Mouse (Mus musculus) midbrain, embryonic 11.5 days (tissue): ENCODE measurements at regions not wholly inside any gene's neighbourhood (a gene's known extent, or its start where the extent isn't known, plus 50 kb on each side); places are given as distances from the start of the nearest gene placed in this dataset.
A peak's percentile ranks its signal among the peaks of the same experiment; 100 is the strongest.

Experiments used
- ATAC-seq: fragments of 200-750 bp; cut with Nextera tagmentation; 2 replicates; pipeline ENCODE4 v1.8.0; 2017; ENCODE audit warnings: moderate TSS enrichment, moderate library complexity; ENCODE audit not compliant: low FRiP score
- DNase-seq: peaks from one replicate; pipeline ENCODE4 v3.0.0; 2015; ENCODE audit warnings: low spot score; ENCODE audit errors: missing footprints
- H3K27ac ChIP-seq: fragments of 300-500 bp; sonication (generic); 2 replicates; pipeline ENCODE4 v1.5.1; 2014; ENCODE audit warnings: low read depth, low read length
- H3K27me3 ChIP-seq: fragments of 300-500 bp; sonication (generic); 2 replicates; pipeline ENCODE4 v1.6.1; 2014; ENCODE audit warnings: mild to moderate bottlenecking, low read length, moderate library complexity, mixed read lengths; ENCODE audit not compliant: control insufficient read depth, insufficient read depth
- H3K36me3 ChIP-seq: fragments of 300-500 bp; sonication (generic); 2 replicates; pipeline ENCODE4 v1.6.1; 2014; ENCODE audit warnings: mild to moderate bottlenecking, low read length, moderate library complexity, mixed read lengths; ENCODE audit not compliant: control insufficient read depth, insufficient read depth
- H3K4me1 ChIP-seq: fragments of 300-500 bp; sonication (generic); 2 replicates; pipeline ENCODE4 v1.6.1; 2014; ENCODE audit warnings: low read length; ENCODE audit not compliant: control insufficient read depth, insufficient read depth
- H3K4me2 ChIP-seq: fragments of 300-500 bp; sonication (generic); 2 replicates; pipeline ENCODE4 v1.6.1; 2014; ENCODE audit warnings: mild to moderate bottlenecking, moderate library complexity
- H3K4me3 ChIP-seq: fragments of 300-500 bp; sonication (generic); 2 replicates; pipeline ENCODE4 v1.5.1; 2014; ENCODE audit warnings: low read depth, low read length
- H3K9ac ChIP-seq: fragments of 300-500 bp; sonication (generic); 2 replicates; pipeline ENCODE4 v1.6.1; 2014; ENCODE audit warnings: low read length
- H3K9me3 ChIP-seq: fragments of 300-500 bp; sonication (generic); 2 replicates; pipeline ENCODE4 v1.6.1; 2016; ENCODE audit warnings: low read length; ENCODE audit not compliant: control insufficient read depth
- WGBS: fragments of 180-500 bp; shearing (Covaris S2); extraction: QIAGEN DNeasy Blood & Tissue Kit; methylation state at CpG from one replicate; pipeline ENCODE4 v1.1.7; 2014; 5-methylcytosine and 5-hydroxymethylcytosine counted together

GRCm38 (mm10) chr5:46431644-46432367 is 574.4 kb upstream of the Lcorl start:
- Histone ChIP-seq H3K9ac (no peak overlapping the region), H3K4me1 (peaks cover 4% of the 10 kb centered on the region; the same call in 1 of the 2 replicates), H3K9me3 (no peaks in the 10 kb centered on the region), H3K27ac (no peak overlapping the region), H3K4me3 (no peak overlapping the region), H3K36me3 (no peaks in the 10 kb centered on the region), H3K4me2 (no peak overlapping the region), H3K27me3 (no peaks in the 10 kb centered on the region)
- 59% methylated on average over 3 of the region's 3 CpGs for WGBS
- DNase-seq (no peak), ATAC-seq (peak; percentile 57; the same call in 1 of the 2 replicates)

GRCm38 (mm10) chr5:46422738-46423137 is 565.3 kb upstream of the Lcorl start:
- Histone ChIP-seq H3K4me2 (no peak overlapping the region), H3K9me3 (no peaks in the 10 kb centered on the region), H3K4me3 (no peak overlapping the region), H3K9ac (no peak overlapping the region), H3K27me3 (no peaks in the 10 kb centered on the region), H3K4me1 (no peaks in the 10 kb centered on the region), H3K27ac (no peak overlapping the region), H3K36me3 (no peaks in the 10 kb centered on the region)
- 60% methylated on average over 3 of the region's 3 CpGs for WGBS
- ATAC-seq (no peak), DNase-seq (no peak)

GRCm38 (mm10) chr5:46406969-46407368 is 549.6 kb upstream of the Lcorl start:
- ATAC-seq (no peak), DNase-seq (no peak)
- Histone ChIP-seq H3K36me3 (no peaks in the 10 kb centered on the region), H3K4me1 (no peaks in the 10 kb centered on the region), H3K4me2 (no peak overlapping the region), H3K9ac (no peak overlapping the region), H3K9me3 (no peaks in the 10 kb centered on the region), H3K4me3 (no peak overlapping the region), H3K27me3 (no peaks in the 10 kb centered on the region), H3K27ac (no peak overlapping the region)
- WGBS: 70% methylated on average over 2 of the region's 2 CpGs

DNA sequence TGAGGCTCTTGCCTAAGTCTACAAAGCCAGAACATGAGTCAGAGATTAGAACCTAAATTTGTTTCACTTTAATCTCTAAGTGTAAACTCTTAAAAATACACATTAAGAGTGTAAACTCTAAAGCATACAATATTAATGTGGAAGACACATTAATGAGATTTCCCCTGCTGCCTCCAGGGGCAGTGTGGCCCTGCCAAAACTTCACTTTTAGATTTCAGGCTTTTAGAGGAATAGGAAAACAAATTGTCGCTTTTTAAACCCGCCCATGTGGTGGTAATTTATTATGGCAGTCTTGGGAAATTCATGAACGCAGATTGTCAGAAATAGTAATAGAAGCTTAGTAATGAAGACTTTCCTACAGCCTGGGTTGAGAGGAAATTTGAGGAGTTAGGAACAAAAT is 549.0 kb upstream of the Lcorl start:
- H3K9ac ChIP-seq: no peak overlapping the region
- H3K27me3 ChIP-seq: no peaks in the 10 kb centered on the region
- H3K27ac ChIP-seq: no peak overlapping the region
- DNase-seq (no peak), ATAC-seq (no peak)
- 62% methylated on average over 3 of the region's 3 CpGs for WGBS
- H3K4me2 ChIP-seq: no peak overlapping the region
- no peaks in the 10 kb centered on the region for H3K36me3 ChIP-seq
- H3K9me3 ChIP-seq: no peaks in the 10 kb centered on the region
- no peaks in the 10 kb centered on the region for H3K4me1 ChIP-seq
- H3K4me3 ChIP-seq: no peak overlapping the region

GRCm38 (mm10) chr5:46386591-46386990 is 529.2 kb upstream of the Lcorl start:
- Histone ChIP-seq H3K4me2 (no peak overlapping the region), H3K9me3 (no peaks in the 10 kb centered on the region), H3K4me3 (no peak overlapping the region), H3K4me1 (no peaks in the 10 kb centered on the region), H3K9ac (no peak overlapping the region), H3K27me3 (no peaks in the 10 kb centered on the region), H3K27ac (no peak overlapping the region), H3K36me3 (no peaks in the 10 kb centered on the region)
- DNase-seq (peak; percentile 57), ATAC-seq (no peak)
- WGBS: 76% methylated on average over 2 of the region's 2 CpGs

GRCm38 (mm10) chr5:46367328-46367727 is 509.9 kb upstream of the Lcorl start:
- ATAC-seq: no peak
- no peaks in the 10 kb centered on the region for H3K27me3 ChIP-seq

DNA sequence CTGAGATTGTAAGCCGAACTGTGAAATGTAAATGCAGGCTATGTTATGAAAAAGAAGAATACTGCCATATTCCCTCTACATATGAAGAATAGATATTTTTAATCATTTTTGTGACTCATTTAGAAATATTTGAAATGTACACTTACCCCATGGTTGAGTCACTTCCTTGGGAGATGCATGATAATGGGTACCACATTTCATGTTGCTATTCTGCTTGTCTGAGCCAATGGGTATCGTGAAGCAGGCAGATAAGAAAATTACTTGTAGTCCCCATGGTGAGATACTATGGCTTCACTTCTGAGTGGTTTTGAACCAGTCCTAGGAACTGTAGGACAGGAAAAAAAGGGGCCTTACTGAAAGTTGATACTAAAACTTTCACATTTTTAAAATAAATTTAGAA is 506.2 kb upstream of the Lcorl start:
- Histone ChIP-seq H3K27me3 (no peaks in the 10 kb centered on the region), H3K9ac (no peak overlapping the region), H3K36me3 (no peaks in the 10 kb centered on the region), H3K9me3 (no peaks in the 10 kb centered on the region), H3K4me1 (no peaks in the 10 kb centered on the region), H3K4me2 (no peak overlapping the region), H3K4me3 (no peak overlapping the region), H3K27ac (no peak overlapping the region)
- no peak for DNase-seq
- WGBS: 86% methylated on average over 2 of the region's 2 CpGs
- no peak for ATAC-seq

More at GRCm38 (mm10) chr5:46367328-46367727, 509.9 kb upstream of the Lcorl start:
- no peaks in the 10 kb centered on the region for H3K4me1 ChIP-seq
- no peak overlapping the region for H3K4me2 ChIP-seq
- H3K9ac ChIP-seq: no peak overlapping the region
- H3K9me3 ChIP-seq: no peaks in the 10 kb centered on the region
- 87% methylated on average over 1 of the region's 1 CpGs for WGBS
- no peak overlapping the region for H3K4me3 ChIP-seq
- H3K27ac ChIP-seq: no peak overlapping the region
- H3K36me3 ChIP-seq: no peaks in the 10 kb centered on the region
- no peak for DNase-seq

DNA sequence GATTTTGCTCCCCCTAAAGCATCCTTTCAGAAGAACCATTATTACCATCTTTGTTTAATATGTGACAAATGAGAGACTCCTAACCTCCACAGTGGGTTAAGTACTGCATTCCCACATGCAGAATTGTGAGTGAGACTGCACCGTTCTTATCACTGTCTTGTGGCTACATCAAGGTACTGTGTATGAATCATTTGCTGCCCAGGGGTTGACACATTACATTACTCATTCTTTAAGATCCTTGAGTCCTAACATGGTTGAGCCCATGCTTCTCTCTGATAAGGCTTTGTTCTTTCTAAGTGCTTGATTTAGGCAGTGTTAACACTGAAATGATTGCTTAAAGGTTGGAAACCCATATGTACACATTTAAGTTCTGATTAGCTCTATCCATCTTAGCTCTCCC is 504.2 kb upstream of the Lcorl start:
- ATAC-seq: no peak
- H3K4me2 ChIP-seq: no peak overlapping the region
- H3K4me1 ChIP-seq: no peaks in the 10 kb centered on the region
- no peak overlapping the region for H3K4me3 ChIP-seq
- no peaks in the 10 kb centered on the region for H3K36me3 ChIP-seq
- WGBS: 95% methylated on average over 1 of the region's 1 CpGs
- H3K9ac ChIP-seq: no peak overlapping the region
- no peaks in the 10 kb centered on the region for H3K27me3 ChIP-seq
- H3K9me3 ChIP-seq: no peaks in the 10 kb centered on the region
- H3K27ac ChIP-seq: no peak overlapping the region
- DNase-seq: no peak

DNA sequence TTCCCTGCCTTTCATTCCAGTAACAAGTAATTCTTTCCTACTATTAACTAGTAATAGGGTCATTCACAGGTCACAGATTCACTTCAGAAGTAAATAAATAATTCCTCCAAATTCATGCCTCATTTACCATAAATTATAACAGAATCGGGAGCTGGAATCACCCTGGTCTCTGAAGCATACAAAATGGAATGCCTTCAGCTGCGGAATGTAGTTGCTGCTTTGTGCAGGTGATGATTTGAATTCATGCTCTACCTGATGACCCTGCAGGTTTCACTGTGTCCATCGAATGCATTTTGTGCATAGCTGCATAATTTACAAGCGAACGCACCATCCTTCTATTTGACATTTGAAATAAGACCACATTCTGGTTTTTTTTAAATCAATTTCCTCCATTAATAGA is 491.0 kb upstream of the Lcorl start:
- Histone ChIP-seq H3K27me3 (no peaks in the 10 kb centered on the region), H3K27ac (no peak overlapping the region), H3K4me1 (peaks cover 2% of the 10 kb centered on the region; the same call in 1 of the 2 replicates), H3K36me3 (no peaks in the 10 kb centered on the region), H3K4me2 (no peak overlapping the region), H3K9me3 (no peaks in the 10 kb centered on the region), H3K4me3 (no peak overlapping the region), H3K9ac (no peak overlapping the region)
- ATAC-seq (no peak), DNase-seq (no peak)
- 65% methylated on average over 5 of the region's 5 CpGs for WGBS
